Mouse (Mus musculus) erythroblast, embryonic 14.5 days (primary cell): ENCODE data around the gene Atpif1.

Experiments
- GATA1 ChIP-seq: IDR thresholded peaks from 2 replicates; pipeline ENCODE4 v1.6.1; 2012; ENCODE audit warnings: low read length, inconsistent platforms, mixed read lengths
- TAL1 ChIP-seq: IDR thresholded peaks from 3 replicates; pipeline ENCODE4 v1.6.1; 2012; ENCODE audit warnings: low read length, inconsistent platforms, mixed read lengths

DNA sequence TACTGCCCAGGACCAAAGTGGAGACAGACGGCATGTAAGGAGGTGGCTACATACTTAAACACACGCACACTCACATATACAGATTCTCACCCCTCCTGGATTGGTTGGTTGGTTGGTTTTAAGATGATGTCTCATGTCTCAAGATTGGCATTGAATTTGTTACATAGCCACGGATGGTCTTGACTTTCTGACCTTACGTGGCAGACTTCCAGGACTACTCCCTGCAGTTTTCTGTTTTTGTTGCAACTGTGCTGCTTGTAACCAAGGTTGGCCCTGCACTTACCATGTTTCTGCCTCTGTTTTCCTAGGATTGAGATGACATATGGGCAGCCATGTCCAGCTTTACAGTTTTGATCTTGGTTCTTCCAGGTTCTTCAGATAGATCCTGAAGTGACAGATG, 8.0 kb upstream of the Atpif1 start:
- no peak for TF ChIP-seq TAL1
- TF ChIP-seq GATA1: no peak
